Mouse (Mus musculus) ZHBTc4 (cell line): ENCODE measurements around the gene Apof.
A peak's percentile ranks its signal among the peaks of the same experiment; 100 is the strongest.

ENCODE experiments used
- DNase-seq: peaks from one replicate; pipeline ENCODE4 v3.0.0-alpha.2; 2011; ENCODE audit warnings: low read depth, low spot score

Gene Apof

DNA sequence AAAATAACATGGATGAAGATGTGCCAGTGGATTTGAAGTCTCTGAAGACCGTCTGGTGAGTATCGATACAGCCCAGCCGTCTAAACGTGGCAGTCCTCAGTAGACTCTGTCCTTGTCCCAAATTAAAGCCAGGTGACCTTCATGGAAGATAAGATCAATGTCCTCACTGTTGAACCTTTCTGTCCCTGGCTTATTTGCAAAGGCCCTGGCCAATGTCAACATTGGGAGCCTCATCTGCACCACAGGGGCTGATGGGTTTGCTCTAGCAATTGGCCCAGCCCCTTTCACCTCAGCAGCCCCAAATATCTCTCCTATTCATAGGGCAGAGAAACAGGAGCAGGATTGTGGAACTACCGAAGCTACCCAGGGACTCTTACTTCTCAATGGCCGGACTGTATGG lies at the start of gene Apof:
Gene Apof (plus strand): TSS at position 301 of the 400 bp plus-strand sequence.
- DNase-seq, result peak; percentile 52

DNA sequence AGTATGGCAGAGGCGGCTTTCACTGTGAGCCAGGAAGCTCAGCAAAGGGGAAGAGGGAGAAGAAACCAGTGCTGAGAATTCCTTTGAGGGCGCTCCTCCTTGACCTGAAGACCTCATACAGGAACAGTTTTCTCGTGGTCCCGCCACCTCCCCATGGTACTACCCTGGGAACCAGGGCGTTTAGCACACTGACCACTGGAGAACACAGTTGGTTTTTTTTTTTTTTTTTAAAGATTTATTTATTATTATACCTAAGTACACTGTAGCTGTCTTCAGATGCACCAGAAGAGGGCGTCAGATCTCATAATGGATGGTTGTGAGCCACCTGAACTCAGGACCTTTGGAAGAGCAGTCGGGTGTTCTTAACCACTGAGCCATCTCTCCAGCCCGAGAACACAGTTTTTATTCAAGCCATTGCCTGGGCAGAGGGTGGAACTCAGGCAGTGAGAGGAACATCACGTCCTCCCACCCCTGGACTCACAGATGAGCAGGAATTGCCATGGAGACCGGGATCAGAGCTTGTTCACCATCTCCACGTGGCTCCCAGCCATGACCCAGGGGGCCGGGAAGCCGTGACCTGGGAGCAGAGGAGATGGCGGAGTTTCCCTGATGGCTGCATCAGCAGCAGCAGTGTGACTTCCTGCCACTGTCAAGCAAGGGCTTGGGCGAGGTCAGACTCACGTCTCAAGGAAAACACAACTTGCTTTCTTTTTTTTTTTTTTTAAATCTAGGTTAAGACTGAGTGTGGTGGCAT lies 46.8 kb upstream of the Apof start:
- DNase-seq, result peak; percentile 54

DNA sequence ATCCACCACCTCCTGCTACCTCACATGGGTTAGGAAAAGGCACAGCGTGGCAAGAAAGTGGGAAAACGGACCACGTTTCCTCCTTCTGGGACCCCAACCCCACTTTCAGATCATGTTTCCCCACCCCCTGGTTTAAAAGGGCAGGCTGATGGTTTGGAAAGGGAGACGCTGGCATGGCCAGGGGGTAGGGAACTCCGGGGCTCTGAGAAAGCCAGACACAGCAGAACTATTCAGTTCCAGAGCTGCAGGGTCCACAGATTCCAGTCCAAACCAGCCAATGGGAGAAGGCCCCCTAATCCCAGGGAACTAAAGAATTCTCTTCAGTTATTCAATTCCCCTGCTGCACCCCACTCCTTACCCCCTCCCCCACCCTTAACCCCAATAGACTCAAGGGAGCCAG lies 43.4 kb upstream of the Apof start:
- no peak for DNase-seq

DNA sequence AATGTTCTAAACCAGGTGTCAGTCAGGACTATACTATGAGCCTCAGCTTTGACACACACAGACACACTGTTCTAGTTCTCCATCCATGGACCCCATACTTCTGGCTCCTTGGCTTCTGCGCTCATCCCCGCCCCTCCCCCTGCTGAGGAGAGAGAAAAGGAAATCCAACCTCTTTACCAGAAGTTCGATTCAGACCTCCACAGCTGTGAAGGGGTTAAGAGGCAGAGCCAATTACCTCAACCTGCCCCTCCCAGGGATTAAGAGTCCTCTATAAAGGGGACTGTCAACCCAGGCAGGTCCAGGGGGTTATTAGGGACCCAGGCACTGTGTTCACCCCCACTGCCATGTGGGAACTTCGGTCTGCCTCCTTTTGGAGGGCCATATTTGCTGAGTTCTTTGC lies 42.9 kb upstream of the Apof start, which contains the start of gene Mip:
Gene Mip (plus strand): TSS at position 301 of the 400 bp plus-strand sequence.
- no peak for DNase-seq

DNA sequence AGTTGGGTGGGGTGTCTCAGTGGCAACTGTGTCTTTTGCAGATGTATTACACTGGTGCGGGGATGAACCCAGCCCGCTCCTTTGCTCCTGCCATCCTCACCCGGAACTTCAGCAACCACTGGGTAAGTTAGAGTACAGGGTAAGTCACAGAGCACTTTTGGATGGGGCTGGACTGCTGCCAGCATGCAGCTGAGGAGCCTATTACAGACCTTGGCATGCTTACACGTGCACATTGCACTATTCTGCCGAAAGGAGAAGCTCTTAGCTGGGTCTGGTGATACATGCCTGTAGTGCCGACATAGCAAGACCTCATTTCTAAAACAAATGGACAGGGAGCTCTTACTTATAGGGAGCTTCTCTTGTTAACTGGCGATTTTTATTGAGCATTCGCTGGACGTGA lies 40.9 kb upstream of the Apof start:
- DNase-seq, result no peak

DNA sequence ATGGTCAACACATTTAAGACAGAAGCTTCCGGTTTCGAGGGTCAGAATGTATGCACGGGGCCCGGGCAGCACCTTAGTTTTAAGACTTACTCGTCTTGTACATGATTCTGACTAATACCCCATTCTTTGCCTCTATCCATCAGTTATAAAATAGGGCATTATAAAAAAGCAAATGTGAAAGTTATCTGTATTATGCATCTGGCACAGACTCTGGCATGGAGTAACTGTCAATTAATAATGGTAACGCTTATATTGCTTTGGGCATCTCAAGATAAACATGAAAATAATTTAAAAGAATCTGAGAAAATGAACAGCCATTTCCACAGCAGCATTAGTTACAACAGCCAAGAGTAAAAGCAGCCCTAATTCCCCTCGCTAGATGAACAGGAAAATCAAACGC lies 40.5 kb upstream of the Apof start:
- no peak for DNase-seq

DNA sequence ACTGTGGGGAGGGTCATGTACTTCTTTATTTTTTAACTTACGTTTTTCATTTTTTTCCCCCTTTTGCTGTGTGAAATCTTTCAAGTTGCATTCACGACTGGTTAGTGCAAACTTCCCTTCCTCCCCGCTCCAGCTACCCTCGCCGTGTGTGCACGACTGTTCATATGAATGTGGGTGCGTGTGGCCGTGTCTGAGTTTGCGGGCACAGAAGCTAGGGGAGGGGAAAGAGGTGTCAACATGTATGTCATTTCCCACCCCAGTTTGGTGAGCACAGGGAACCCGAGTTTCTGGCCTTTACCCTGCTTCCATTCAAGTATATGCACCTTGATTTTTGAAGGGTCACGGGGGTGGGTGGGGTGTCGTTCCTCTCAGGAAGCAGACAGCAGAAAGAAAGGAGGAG lies 37.9 kb upstream of the Apof start:
- no peak for DNase-seq

DNA sequence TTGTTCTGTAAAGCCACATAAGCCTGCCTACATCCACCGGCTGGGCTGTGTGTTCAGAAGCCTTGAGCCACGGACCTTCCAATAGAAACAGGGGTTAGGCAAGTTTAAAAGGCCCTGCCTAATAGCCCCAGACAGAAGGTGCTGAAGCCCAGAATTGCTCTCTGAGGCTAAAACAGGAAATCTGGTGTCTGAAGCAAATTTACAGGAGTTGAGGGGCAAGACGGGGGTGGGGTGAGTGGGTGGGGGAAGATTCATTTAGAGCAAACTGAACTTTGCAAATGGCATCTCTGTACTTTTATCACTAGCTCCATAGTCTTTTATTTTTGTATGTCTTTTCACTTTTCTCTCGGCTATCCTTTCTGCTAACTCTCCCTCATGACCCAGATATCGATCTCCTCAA lies 37.3 kb upstream of the Apof start:
- DNase-seq, result no peak

DNA sequence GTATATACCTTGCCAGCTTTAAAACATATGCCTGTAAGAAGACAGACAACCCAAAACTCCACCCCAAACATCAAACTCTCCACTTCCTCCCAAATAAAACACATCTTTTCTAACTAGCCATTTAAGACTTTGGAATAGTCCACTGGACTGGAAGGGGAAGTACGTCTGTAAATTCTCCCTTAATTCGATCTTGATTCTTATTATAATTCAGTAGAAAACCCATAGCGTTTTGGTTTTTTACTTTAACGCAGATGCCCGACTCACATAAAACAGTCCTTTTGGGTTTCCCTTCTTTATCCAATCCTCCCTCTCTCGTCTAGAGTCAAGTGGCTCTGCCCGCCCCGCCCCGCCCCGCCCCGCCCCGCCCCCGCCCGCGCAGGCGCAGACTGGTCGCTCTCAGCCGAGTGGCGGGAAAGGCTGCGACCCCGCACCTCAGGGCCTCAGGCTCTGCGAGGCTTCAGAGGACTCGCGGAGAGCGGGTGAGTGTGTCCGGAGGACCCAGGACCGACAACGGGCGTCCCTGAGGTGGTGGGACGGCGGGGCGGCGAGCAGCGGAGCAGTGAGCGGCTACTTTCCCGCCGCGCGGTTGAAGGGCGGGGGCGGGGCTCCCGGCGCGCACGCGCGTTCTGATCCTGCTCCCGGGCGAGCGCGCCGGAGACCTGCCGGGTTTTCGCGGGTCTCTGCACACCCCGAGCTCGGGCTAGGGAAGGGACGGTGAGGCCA lies 36.6 kb upstream of the Apof start, which contains the start of gene Timeless:
Gene Timeless (plus strand): TSS at position 369 of the 723 bp plus-strand sequence.
- DNase-seq, result peak; percentile 89

DNA sequence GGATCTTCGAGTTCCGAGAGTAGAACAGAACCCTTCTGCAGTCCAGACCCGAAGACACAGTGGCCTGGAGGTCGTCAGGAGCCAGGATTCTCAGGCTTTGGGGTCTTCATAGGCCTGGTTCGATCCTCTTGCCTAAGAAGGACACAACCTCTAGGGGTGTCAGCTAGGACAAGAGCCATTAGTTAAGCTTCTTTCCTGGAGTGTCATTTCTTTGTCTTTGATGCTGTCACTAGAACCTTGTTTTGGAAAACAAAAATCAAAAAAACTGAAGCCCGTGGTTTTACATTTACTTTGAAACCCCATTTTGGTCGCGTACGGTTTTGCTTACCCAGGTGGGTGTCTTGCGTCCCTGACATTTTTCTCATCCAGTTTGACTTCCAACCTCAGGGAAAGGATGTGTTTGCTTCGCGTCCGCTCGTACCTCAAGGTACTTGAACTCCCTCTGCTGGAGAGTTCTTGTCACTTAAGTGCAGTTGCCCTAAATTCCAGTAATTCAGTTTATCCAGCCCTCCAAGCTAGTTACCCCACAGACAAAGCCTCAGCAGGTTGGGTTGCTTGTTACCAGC lies 36.0 kb upstream of the Apof start:
- peak; percentile 89 for DNase-seq

DNA sequence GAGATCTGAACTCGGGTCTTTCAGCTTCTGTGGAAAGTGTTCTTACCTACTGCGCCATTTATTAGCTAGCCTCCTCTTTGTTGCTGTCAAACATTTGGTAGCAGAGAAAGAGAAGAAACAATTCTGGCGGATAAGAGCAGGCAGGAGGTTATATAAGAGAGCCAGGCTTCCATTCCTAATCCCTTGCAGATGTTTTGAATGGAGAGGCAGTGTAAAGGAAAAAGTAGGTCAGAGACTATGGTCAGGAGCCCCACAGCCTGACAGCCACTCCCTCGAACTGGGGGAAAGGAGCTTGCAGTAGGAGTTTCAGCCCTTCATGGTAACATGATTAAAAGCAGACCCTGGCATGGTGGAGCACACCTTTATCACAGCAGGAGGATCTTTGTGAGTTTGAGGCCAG lies 32.1 kb upstream of the Apof start:
- no peak for DNase-seq

DNA sequence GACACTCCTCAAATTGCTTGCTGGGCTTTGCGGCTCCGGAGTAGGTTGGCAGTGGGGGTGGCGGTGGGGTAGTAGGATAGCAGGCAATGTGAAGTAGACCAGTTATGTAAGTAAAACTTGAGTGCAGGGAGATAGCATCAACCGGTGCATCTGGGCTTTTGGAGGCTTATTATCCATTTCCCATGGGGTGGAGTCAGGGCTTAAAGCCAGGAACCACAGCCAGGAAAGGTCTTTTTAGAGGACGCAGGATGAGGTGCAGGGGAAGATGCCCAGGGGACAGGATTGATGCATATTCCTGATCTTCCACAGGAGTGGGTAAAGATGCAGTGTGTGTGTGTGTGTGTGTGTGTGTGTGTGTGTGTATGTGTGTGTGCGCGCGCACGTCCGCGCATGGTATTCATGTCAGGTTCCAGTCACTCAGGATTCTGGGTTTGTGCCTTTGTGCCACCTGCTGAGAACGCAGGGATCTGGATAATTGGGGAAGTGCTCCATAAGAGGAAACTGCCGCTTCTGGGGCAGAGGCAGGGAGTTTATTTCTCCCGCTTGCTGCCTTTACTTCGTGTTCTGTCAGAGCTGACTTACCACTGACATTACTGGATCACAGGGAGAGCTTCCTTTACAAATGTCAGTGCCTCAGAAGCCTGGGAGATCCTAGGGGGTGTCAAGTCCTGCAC lies 30.5 kb upstream of the Apof start:
- DNase-seq, result peak; percentile 37

DNA sequence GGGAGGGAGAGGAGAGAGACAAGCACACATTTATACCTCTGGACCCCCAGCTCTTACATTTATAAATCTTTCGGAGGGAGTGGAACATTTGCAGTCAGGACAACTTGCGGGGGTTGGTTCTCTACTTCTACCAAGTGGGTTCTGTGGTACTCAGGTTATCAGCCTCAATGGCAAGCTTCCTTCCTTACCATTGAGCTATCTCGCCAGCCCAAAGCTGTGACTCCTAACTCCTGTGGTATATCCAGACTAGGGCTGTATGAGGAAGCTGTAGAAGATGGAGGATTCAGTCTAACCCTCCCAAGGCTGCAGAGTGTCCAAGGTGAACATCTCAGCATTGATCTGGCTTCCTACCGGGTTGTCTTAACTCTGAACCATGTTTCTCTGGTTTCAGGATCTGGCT lies 29.3 kb upstream of the Apof start:
- DNase-seq, result no peak

DNA sequence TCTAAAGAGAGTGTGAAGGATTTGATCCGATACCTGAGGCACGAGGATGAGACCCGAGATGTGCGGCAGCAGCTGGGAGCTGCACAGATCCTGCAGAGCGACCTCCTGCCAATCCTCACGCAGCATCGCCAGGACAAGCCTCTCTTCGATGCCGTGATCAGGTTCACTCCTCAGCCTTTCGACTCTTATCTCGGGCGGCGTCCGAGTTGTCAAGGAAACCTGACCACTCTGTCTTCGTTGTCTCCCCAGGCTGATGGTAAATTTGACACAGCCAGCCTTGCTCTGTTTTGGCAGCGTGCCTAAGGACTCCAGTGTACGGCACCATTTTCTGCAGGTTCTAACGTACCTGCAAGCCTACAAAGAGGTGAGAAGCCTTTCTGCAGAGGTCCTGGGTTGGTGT lies 28.3 kb upstream of the Apof start:
- no peak for DNase-seq

DNA sequence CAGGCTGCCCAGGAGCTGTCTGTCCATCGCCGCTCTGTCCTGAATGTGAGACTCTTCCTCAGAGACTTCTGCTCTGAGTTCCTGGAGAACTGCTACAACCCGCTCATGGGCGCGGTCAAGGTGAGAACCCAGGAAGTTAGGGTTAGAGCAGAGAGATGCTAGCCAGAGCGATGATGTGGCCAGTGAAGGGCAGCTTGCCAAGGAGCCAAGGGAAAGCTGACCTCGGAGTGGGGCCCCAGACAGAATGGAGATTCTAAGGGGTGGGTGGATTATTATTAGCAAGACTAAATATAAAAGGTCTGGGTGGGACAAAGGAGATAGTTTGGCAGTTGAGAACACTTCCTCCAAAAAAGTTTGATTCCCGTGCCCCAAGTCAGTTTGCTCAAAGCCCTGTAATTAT lies 25.2 kb upstream of the Apof start:
- DNase-seq, result no peak

DNA sequence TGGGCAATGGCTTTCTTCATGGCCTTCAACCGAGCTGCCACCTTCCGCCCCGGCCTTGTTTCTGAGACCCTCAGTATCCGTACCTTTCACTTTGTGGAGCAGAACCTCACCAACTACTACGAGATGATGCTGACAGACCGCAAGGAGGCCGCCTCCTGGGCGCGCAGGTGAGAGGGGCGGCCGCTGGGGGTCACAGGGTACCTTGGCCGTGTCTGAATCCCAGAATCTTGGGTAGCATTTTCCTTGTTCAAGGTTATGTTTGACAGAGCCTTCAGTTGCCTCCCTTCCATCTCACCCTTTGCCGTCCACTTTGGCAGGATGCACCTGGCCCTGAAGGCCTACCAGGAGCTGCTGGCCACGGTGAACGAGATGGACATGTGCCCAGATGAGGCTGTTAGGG lies 24.4 kb upstream of the Apof start:
- DNase-seq, result no peak

DNA sequence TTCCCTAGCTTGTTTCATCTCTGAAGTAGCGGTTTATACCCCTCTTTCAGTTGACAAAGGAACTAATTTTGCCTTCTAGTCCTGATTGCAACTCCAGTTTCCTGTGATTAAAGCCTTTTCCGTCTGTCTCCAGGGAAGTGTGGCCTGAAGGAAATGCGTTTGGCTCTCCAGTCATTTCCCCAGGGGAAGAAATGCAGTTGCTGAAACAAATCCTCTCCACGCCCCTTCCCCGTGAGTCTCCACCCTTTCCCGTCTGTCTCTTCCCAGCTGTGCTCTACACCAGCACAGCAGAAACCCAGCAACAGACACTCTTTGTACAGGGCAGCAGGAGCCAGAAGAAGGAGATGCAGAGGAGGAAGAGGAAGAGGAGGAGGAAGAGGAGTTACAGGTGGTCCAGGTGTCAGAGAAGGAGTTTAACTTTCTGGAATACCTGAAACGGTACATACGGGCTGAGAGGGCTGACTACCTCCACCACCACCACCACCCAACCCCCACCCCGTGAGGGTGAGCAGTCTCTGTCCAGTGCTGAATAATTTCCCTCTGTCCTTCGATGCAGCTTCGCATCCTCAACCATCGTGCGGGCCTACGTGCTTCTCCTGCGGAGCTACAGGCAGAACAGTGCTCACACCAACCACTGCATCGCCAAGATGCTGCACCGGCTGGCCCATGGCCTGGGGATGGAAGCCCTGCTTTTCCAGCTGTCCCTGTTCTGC lies 21.3 kb upstream of the Apof start:
- peak; percentile 89 for DNase-seq

DNA sequence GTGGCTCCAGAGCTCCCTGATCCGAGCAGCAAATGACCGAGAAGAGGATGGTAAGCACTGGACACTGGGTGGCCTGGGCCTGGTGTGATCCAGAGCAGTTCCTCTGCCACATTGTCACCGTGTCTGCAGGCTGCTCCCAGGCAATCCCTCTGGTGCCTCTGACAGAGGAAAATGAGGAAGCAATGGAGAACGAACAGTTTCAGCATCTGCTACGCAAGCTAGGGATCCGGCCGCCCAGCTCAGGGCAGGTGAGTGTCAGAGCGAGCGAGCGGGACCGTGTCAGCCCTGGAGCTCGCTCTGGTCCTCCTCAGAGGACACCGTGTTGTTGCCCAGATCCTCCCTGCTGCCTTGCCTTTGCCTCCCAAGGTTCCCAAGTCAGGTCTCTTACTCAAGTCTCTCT lies 17.9 kb upstream of the Apof start:
- DNase-seq, result peak; percentile 61

DNA sequence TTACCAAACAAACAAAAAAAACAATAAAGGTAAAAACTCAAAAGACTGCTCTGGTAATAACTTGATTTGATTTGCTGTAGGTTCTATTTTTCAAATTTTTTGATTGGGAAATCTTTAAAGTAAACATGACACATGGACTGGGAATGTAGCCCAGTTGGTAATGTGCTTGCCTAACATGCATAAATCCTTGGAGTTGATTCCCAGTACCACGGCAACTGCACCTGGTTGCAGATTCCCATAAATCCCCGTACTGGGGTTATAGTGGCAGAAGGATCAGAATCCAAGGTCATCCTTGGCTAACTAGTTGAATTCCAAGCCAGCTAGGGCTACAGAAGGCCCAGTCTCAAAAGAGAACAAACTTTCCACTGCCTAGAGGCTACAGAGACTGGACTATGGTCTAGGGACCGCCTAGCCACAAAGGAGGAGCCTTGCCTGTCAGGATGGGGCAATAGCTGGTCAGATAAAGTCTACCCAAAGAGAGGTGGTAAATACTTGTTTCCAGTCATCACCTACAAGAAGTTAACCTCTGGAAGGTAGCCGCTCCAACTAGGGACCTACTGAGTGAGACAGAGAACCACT lies 14.7 kb upstream of the Apof start, which contains the start of gene Apon:
Gene Apon (plus strand): TSS at position 420 of the 579 bp plus-strand sequence.
- no peak for DNase-seq

DNA sequence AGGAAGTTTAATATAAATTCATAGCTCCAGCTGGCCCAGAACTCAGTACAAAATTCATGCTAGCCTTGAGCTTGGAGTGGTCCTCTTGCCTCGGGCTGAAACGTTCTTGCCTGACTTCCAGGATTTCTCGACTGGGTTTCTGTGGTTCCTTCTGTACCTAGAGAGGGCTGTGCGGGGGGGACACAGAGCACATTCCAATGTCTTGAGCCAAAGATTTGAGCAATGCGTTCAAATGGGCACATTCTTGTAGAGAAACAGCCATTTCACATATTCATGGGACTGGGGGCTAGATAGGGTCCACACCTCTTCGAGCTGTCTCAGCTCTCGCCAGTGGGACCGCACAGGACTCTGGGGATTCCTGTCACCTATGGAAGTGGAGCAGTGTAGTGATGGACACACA lies 12.5 kb upstream of the Apof start:
- DNase-seq, result no peak

DNA sequence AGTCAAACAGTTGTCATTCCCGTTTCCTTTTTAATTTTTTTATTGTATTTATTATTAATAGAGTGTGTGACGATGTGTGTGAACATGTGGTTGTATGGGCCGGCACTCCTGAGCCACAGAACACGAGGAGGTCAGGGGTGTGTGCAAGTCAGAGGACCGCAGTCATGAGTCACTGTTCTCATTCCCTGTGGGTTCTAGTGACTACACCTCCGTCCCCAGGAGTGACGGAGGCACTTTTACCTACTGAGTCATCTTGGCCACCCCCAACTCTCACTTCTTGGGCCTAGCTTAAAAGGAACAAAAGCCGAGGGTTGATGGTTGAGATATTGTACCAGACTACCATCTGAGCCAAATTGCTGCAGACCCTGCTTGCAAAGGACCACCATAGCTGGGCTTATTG lies 12.1 kb upstream of the Apof start:
- DNase-seq, result no peak
